Mouse (Mus musculus): ENCODE results near the gene Ralbp1.
A peak's percentile ranks its signal among the peaks of the same experiment; 100 is the strongest.

Gene Ralbp1

DNA sequence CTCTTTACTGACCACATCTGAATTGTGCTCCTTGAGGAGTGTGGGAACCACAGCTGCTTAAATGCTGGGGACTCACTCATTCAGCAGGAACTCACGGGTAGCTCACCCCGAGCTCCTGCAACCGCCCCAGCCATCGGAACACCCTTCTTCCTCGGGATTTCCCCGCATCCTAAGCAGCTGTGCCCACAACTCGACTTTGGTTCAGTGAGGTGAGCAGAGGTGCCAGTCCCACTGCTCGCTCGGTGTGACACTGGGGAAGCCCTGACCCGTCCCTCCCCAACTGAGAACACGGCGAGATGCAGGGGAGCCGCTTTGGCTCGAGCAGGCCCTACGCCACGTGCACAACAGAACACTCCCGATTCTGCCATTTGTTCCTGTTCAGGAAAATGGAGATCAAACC, 35.1 kb downstream of the Ralbp1 start:
- DNase-seq (ENCODE audit: low read depth, low spot score), result no peak

DNA sequence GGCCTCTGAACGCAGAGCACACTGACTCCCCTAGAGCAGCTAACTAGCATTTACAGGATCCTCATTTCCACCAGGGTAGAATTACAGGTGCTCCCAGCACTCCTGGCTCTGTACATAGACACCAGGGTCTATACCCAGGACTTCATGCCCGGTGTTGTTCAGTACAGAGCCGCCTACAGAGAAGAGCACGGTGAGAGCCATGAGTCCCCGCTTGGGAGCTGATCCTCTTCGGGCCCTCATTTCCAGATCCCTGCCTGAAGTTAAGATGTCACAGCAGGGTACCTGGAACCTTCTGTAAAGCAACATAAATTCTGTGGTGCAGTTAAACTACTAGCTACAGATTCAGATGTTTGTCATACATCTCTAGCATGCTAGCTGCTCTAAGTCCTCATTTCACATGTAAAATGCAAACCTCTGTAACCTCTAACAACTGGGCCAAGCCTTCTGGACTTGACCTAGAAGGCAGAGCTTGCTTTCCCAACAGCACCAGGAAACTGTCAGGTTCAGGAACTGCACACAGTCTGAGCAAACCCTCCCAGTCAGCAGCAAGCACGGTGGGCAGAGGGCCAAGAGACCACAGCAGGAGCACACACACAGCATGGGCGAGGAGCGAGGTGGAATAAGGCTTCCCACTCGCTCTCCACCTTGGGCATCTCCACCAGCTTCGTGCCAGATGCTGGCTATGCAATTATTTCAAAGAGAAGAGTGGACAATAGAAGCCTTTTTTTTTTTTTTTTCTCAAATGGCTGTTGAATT, 37.7 kb downstream of the Ralbp1 start:
- DNase-seq (ENCODE audit: low read depth, low spot score), result no peak

DNA sequence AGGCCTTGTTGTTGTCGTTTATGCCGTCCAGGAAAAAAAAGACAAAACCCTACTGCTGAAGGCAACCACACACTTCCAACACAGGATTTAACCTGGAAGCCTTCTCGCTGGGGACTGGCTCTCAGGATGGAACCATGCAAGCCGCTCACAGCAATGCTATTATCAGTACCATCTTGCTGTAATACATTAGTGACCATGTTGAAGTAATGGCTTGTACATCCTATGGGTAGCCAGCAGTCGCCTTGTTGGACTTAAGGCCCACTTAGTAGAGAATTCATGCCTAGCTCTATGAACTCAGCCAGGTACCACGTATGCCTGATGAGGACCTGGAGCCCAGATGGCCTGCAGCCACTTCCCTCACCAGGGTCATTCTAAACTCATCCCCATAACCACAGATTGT, 40.2 kb downstream of the Ralbp1 start:
- DNase-seq (ENCODE audit: low read depth, low spot score), result no peak

DNA sequence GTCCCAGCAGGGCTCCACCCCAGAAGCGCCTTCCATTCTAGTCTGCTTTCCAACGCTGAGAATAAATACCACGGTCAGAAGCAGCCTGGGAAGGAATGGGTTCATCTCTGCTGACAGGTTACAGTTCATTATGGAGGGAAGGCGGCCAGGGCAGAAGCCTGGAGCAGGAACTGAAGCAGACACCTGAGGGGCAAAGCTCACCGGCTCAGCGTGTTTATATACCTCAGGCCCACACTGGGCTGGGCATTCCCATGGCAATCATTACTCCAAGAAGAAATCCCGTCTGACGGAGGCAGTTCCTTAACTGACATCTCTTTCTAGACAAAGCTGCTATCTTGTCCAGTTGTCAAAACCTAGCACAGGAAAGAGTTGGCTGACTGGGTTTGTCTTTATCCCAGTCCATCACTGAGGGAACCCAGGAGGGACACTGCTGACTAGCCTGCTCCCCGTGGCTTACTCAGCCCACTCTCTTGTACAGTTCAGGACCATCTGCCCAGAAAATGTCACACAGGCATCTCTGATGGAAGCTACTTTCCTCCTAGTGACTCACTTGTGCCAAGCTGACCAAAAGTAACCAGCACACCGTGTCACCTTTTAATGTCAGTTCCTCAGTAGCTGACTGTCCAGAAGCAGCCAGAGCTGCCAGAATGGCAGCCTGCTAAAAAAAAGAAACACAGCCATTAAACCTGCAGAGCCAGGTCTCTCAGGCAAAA, 42.8 kb downstream of the Ralbp1 start:
- DNase-seq (ENCODE audit: low read depth, low spot score), result no peak

DNA sequence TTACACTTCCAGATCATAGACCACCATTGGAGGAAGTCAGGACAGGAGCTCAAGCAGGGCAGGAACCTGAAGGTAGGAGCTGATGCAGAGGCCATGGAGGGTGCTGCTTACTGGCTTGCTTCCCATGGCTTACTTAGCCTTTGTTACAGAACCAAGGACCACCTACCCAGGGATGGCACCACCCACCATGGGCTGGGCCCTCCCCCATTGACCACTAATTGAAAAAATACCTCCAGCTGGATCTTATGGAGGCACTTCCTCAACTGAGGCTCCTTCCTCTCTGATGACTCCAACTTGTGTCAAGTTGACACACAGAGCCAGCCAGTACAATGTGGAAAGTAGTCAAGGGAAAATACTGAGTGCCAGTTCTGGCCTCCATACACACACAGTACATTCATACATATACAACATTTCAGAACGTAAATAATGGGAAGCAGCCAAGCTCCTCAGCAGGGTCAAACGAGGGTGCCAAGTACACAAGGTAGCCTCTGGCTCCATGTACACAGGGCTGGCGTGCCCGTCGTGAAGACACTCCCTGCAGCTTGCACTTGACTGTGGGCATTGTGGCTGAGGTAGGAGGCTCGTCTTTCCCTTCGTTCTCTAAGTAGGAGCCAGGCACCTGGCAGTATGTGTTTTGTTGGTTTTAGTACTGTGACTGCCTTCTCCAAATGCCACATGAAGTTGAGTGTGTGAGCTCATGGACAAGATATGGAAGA, 45.9 kb downstream of the Ralbp1 start:
- DNase-seq (ENCODE audit: low read depth, low spot score), result no peak

DNA sequence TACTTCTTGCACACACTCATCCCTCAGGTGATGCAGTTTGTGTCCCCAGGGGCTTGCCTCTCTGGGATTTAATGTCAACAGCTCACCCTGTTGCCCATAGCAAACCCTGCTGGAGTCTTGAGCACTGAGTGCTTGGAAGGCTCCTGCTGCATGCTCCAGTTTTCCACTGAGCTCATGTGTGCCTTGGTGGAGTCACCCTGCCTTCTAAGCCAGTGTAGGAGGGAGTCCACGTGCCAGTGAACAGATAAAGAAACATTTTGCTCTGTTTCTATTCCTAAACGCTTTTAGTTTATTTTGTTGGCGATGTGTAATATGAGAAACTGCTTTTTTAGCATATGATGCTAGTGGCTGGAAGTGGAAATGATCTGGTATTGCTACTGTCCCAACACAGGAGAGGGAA, 48.9 kb downstream of the Ralbp1 start:
- no peak for DNase-seq (ENCODE audit: low read depth, low spot score)

DNA sequence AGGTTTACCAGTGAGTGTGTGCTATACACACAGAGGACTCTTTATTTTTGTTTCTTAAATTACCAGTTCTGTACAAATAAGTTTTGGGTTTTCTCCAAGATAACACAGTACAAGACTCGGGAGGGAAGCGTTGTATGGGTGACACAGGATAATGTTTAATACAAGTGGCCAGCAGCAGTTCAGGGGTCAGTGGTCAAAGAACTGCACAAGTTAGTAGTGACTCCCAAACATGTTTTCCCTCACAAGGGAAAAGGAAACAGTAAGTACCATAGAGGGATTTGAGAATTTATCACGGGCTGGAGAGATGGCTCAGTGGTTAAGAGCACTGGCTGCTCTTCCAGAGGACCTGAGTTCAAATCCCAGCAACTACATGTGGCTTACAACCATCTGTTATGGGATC, 51.7 kb downstream of the Ralbp1 start:
- DNase-seq (ENCODE audit: low read depth, low spot score), result no peak

DNA sequence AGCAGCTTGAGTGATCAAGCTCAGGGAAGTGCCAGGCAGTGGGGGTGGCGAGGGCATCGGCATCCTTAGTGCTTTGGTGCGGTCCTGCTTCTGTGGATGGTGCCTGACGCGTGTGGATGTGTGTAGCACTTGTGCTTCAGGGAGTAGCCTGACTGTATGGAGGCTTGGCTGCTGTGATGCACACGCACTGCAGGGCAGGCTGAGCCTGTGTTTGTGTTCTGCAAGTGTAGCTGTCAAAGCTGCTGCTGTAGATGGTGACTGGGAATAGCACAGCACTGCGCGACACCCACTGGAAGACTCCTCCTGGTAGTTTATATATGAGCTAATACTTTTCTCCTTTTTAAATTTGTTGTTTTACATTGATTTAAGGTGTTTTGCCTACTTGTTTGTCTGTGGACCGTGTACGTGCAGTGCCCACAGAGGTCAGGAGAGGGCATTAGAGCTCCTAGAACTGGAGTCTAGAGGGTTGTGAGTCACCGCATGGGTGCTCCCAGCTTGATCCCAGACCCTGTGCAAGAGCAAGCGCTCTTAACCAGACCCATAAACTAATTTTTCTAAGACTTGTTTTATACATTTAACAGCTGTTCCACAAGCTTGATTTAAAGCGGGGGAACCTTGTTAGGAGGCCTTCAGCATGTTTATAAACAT, 55.3 kb downstream of the Ralbp1 start:
- no peak for DNase-seq (ENCODE audit: low read depth, low spot score)

DNA sequence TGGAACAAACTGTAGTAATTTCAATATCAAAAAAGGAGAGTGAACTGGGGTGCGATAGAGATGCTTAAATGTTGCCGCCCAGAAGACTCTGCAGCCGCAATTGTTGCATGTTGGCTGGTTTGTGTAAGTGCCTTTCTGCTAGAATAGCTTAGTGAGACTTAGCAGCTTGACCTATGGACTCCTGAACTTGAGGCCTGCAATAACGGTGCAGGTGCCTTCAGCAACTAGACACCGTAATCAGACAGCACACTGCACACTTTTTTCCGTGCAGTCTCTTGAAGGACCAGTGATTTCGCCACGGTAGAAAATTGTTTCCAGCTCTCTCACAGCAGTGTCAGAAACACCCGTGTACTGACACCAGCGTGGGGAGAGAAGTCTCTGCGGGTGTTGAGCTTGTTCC, 56.6 kb downstream of the Ralbp1 start:
- no peak for DNase-seq (ENCODE audit: low read depth, low spot score)

DNA sequence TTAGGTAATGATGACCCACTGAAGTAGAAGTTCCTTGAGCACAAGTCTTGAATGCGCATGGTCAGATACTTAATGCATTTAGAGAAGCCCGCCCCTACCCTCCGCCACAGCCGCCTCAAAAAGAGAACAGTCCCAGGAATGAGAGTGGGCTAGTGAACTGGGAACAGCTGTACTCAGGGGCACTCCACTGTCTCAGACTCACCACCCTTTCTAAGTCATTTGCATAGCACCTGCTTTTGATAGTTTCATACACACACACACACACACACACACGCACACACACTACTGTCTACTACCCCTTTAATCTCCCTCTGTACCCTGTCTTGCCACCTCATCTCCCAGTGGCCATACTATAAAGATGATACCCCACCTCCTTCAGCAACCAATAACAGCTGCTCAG, 57.7 kb downstream of the Ralbp1 start:
- DNase-seq (ENCODE audit: low read depth, low spot score), result no peak

DNA sequence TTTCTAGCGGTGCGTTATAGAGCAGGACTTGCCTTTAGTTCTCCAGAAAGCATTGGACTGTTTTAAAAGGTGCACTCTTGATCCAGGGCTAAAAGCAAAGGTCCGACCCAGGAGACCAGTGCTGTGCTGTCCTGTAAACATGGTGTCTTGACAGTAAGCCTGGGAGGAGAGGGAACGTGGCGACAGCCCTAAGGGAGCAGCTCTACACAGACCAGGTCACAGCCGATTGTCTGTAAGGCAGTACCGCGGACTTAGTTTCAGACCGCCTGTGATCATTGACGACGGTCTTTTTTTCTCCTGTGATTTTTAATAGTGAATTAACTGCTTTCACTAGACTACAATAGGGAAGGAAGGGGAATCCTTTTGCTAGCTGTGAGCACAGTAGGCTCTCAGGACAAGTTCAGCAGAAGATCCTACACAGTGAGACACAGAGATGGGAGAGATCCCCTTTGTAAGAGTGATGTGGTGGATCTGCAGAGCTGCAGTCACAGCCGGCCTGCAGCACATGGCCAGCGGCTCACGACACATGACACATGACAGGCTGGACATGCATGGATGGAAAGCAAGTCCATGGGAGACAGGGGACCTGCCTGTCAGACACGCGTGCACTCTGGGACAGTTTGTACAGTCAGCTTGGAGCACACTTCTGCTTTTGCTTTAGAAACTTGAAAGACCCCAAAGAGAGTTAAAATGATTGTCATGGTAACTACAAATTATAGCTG, 58.3 kb downstream of the Ralbp1 start:
- no peak for DNase-seq (ENCODE audit: low read depth, low spot score)

DNA sequence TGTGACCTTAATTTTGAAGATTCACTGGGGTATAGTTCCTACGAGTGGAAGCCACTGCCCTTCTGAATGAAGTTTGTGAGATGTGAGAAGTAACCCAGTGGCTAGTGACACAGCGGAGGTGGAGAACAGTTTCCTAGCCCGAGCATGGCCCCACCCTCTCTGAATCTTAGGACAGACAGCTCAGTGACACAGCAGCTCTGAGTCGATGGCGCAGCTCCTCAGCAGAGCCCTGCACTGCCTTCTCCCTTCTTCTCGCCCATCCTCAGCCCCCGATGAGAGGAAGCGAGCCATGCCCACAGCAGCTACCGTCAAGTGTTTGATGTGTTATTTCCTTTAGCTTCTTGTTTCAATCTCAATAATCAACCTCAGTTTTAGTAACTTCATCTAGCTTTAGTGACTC, 59.3 kb downstream of the Ralbp1 start:
- no peak for DNase-seq (ENCODE audit: low read depth, low spot score)

DNA sequence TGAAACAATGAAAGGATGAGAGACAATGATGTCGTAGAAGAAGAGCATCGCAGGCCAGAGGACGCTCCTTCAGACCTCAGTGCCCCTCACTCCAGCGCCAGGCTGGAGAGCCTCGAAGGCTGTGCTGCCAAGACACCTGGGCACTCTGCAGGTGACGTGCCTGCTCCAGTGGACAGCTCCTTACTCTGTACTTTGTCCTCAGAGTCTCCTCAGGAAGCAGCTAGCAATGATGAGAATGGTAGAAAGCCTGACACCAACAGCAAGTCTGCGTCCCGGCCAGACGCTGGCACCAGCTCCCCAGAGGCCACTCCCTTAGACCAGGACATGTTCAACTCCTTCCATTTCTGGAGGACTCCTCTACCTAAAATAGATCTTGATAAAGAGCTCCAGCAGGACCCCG, 61.4 kb downstream of the Ralbp1 start:
- DNase-seq (ENCODE audit: low read depth, low spot score), result no peak

DNA sequence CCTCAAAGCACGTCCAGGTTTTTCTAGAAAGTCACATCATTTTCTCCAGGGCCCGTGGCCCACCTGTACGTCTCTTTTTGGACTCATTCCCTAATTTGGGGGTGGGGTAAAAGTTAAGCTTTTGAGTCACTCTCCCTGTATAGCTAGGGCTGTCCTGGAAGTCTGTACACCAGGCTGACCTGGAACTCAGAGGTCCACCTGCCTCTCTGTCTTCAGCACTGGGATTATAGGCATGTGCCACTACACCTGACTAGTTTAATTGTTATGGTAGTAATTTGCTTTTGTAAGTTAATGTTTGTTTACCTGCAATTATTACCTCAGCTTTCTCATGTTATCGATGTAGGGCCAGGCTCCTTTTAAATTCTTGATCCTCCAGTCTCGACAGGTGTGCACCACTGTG, 63.2 kb downstream of the Ralbp1 start:
- no peak for DNase-seq (ENCODE audit: low read depth, low spot score)

DNA sequence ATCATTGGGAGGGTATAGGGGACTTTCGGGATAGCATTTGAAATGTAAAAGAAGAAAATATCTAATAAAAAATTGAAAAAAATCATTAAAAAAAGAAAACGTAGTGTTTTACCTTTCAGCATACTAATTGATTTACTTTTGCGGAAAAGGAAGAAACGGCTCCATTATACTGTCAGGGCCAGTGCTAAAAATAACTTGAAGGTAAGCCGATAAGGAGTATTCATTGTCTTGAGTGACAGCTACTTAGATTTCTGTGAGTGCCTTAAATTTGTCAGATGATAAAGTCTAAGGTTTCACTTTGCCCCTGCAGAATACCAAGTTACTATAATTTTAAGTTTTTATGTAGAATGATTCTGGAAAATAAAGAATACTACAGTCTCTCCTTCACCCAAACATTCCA, 65.4 kb downstream of the Ralbp1 start:
- DNase-seq (ENCODE audit: low read depth, low spot score), result peak; percentile 22

DNA sequence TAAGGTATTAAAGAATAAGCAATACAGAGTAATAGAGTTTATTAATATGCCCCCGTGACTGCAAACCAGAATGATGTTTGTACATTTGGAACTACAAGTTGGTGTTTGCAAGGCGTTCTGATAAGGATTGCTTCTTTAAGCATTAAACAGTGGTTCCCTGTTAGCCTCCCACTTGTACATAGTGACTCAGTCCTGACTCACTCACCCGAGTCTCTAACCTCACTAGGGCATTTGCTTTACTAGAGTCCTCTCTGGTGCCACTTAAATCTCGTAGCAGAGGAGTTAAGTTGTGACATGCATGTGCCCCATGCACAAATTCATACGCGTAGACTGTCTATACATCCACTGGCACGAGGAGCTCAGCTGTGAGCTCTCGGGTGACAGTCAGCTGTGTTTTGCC, 71.8 kb downstream of the Ralbp1 start:
- no peak for DNase-seq (ENCODE audit: low read depth, low spot score)

DNA sequence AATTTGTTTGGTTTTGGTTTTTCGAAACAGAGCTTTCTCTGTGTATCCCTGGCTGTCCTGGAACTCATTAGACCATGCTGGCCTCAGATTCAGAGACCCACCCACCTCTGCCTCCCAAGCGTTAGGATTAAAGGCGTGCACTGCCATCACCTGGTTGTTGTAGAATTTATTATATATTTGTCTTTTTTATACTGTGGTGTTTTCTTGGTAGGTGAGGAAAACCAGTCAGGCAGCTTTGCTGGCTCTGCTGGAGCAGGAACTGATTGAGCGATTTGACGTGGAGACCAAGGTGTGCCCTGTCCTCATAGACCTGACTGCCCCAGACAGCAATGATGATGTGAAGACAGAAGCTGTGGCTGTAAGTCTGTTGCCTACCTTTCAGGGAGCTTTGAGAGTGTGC, 74.6 kb downstream of the Ralbp1 start:
- DNase-seq (ENCODE audit: low read depth, low spot score), result no peak

DNA sequence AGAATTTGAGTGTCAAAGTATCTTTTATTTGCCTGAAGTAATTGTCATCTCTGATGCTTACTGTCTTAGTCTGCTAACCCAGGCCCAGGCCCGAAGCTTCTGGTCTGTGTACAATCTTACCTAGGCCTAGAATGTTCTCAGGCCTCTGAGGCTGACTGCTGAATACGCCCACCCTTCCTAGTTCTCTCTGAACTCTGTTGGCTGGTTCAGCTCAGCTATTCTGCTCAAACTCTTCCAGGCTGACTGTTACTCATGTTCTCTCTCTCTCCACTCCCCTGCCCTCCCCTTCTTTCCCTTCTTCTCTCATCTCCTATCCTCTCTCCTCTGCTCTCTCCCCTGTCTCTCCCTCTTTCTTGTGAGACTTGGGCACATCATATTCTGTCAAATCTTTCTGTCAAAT, 79.2 kb downstream of the Ralbp1 start:
- DNase-seq (ENCODE audit: low read depth, low spot score), result no peak

DNA sequence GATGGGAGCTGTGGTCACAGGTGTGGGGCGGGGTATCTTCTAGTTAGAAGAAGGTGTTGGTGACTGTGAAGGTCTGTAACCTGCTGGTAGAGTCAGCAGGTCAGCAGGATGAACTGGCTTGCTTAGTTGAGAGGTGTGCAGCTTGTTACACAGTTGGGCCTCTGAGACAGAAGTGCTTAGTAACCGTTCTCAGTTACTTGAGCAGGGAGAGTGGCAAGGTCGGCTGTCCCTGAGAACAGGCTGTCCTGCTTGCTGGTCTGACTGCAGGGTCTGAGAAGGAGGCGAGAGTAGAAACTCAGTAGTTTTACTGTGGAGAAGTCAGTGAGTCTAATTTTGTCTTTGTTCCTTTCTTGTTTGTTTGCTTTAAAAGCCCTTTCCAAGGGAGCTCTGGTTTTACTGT, 79.6 kb downstream of the Ralbp1 start:
- no peak for DNase-seq (ENCODE audit: low read depth, low spot score)

DNA sequence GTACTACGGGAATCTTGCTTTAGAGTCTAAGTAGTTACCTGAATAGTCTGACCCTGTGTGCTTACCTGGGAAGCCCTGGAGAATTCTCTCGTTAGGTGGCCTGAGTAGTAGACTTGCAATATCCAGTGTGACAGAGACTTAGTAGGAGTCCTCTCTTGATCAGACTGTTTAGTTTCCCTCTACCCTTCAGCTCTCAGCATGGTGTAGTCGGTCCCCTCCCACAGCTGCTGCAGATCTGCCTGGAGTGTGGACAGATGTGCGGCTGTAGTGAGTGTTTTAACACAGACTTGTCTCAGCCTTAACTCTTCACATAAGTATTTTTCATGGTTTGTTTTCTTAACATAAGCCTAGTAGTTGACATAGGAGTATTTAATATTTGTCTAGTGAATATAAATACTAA, 83.6 kb downstream of the Ralbp1 start:
- no peak for DNase-seq (ENCODE audit: low read depth, low spot score)

DNA sequence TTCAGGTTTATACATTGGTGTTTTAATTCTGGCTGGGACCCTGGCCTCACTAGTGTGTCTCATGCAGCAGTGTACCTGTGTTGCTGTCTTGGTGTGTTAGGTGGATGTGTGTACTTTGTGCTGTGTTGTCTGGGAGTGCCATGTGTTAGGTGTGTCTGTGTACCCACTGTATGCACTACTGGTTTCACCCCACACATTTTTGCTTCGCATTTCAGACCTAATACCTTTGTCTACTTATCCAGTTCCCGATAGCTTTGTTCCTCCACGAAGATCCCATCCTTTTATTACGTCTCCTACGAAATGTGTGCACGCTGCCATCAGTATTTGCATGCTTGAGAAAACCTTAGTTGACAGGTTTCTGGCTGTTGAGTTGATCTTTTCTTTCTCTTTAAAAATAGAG, 85.1 kb downstream of the Ralbp1 start:
- no peak for DNase-seq (ENCODE audit: low read depth, low spot score)

DNA sequence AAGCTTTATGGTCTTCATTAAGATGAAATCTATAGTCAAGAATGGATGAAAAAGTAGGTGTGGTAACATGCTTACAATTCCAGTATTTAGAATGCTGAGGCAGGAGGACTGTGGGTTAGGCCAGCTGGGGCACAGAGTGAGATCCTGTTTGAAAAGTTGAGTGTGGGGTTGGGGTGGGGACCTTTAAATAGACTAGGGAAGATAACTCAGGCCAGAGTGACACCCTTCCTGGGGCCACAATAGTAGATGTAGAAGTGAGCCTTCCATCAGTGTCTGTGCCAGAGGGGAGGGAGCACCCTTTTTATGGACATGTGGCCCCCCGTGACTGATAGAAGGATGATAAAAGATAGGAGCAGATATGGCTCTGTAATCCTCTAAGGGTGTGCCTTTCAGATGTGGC, 86.2 kb downstream of the Ralbp1 start:
- DNase-seq (ENCODE audit: low read depth, low spot score), result no peak

All from retina, adult 2 months (tissue).